Mouse (Mus musculus) regulatory T cell (primary cell): ENCODE measurements around the gene Adgrb3.

Experiments
- in situ Hi-C: fragments of 300-600 bp; cut with MboI, MseI; formaldehyde crosslinking; loops from one replicate; pipeline ENCODE4 v1.15.1; 2025; ENCODE audit warnings: high pct_unique_total_duplicates

The Adgrb3 gene

DNA sequence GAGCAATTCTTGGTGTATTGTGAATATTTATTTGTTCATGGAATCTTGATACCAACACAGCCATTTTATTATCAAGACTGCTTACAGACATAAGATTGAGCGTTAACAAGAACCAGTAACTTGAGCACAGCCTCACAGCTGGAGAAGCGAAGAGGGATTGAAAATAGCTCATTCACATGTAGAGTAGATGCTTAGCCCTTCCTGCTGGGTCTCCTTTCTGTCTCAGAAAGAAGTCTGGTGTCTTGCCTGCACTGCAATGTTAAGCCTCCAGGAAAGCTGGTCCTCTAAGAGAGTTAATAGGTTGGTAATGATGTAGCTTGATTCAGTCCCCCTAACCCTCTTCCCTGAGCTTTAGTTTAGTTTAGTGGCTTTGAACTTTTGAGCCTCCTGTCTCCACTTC lies 519.4 kb downstream of the Adgrb3 start:
- in situ Hi-C loops: no loop called here

GRCm38 (mm10) chr1:25281471-25281870 lies 548.0 kb downstream of the Adgrb3 start:
- in situ Hi-C loops: loop anchor here (5.0 kb wide), 1 partner anchor 101 kb away; no protein-coding TSS in a partner anchor

- in situ Hi-C loops: no loop called here
Observed at GRCm38 (mm10) chr1:25250562-25250961, 578.9 kb downstream of the Adgrb3 start.

DNA sequence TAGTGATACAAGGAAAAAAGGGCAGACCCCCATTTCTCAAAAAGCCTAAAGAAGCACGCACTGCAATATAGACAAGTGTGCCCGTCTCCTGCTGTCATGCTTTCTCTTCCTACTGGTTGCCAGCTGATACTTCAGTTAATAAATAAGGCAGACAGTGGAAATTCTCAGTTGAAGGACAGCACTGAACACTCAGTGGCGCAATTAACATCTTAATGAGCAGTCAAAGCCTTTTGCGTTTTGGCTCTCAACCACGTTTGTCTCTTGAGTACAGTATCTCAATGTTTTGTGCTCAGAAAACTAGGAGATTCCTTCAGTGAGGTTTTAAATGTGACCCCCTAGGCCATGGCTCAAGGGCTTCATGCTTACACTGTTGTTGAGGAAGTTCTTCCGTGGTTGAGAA lies 587.1 kb downstream of the Adgrb3 start:
- in situ Hi-C loops: no loop called here

DNA sequence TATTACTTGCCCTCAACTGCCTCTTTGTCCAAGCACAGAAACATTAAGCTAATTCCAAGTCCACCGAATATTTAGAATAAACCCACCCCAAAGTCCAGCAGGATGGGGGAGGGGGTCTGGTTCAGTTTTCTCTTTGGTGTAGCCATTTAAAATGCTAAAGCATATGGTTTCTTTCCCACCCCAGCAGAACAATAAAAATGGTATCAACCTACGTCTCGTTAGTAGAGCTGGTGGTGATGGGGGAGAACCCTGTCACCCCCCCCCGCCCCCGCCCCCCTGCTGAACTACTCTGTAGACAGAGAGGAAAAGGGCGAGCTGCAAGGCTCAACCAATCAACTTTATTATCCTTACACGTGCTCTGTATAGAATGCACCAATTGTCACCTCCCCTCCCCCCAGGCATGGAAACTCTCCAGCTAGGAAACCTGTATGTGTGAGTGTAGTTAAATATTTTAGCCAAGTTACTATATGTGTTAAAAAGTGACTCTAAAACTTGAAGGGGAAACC lies 600.2 kb downstream of the Adgrb3 start:
- in situ Hi-C loops: no loop called here

DNA sequence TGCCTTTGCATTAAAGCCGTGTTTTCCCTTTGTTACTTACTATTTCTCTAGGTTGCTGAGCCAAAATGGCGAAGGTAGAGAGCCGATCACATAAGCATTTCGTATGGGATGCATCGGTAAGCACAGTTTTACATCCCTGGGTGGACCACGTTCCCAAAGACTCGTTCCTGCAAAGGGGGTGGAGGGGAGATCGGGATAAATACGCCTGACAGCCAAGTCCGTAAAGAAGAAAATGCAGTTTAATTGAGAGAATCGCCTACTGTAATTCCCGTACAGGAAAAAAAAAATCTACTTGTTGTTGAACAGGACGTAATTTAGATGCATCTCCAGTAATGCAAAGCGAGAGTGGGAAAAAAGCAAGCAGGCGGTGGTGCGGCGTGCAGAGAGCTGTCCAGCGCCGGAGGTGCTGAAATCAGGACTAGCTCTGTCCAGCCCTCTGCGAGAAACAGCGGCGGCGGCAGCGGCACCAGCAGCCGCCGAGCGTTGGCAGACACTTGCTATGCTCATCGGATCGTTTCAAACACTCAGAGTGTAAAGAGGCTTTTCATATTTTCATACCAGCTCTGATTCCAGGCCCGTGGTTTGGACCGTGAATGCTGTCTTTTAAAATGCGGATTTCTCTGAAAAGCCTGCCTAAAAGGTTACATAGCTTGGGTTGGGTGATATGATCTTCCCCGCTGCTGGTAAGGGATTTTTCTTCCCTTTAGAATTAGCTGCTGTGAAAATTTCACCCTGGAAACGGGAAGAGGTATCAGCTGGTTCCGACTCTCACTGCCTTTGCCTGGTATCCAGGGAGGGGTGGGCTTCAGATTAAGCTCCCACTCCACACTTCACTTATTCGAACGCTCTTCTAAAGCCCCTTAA lies 600.9 kb downstream of the Adgrb3 start:
- in situ Hi-C loops: no loop called here

DNA sequence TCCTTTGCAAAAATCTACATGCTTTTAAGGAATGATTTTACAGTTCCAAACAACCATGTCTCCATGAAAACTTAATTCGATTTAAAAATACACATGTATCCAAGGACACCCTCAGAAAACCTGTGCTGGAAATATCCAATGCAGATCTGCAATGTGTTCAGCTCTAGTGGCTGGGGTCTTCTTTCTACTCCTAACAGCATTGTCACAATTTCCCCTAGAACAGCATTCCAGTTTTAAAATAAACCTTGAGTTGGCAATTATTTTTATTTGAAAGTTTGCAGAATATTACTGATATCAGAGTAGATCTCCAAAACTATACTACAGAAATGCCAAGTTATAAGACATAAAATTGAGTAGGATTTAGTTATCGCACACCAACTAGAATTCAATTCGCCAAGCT lies 601.6 kb downstream of the Adgrb3 start:
- in situ Hi-C loops: no loop called here

DNA sequence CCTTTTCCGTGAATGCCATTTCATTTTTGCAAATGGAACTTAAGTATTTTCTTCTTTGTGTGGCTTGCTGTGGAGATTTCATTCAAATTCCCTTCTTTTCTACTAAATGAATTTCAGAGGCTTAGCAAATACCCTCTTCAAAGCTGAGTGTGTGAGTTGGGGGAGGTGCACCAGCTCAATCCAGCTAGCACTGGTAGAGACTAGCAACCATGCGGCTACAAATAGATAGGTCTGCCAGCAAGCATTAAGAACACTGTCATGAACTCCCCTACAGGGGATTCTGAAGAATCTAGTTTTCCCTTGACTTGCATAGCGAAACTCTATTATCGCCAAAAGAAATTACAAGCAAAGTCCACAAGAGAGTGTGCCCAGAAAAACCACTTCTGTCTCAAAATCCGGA lies 624.9 kb downstream of the Adgrb3 start:
- in situ Hi-C loops: no loop called here

- in situ Hi-C loops: no loop called here
Observed at GRCm38 (mm10) chr1:25199392-25199791, 630.1 kb downstream of the Adgrb3 start.

DNA sequence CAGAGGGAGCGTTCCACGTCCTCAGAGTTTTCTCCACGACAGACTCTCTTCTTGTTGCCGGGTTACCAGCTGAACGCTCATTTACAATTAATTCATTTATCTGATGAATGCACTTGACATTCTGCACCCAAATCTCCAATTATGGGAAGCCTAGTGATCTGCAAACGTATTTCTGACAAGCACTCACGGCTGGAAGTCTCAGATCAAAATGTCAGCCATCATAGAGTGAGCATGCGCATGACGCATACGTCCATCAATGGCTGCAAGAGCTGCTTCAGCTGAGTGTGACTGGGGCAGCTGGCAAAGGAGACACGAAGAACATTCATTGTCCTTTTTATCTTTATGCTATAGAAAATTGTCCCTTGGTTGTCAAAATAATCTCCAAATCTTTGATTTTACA lies 637.5 kb downstream of the Adgrb3 start:
- in situ Hi-C loops: no loop called here

- in situ Hi-C loops: no loop called here
Observed at GRCm38 (mm10) chr1:25189261-25189660, 640.2 kb downstream of the Adgrb3 start.

- in situ Hi-C loops: no loop called here
Observed at GRCm38 (mm10) chr1:25185909-25186308, 643.6 kb downstream of the Adgrb3 start.

DNA sequence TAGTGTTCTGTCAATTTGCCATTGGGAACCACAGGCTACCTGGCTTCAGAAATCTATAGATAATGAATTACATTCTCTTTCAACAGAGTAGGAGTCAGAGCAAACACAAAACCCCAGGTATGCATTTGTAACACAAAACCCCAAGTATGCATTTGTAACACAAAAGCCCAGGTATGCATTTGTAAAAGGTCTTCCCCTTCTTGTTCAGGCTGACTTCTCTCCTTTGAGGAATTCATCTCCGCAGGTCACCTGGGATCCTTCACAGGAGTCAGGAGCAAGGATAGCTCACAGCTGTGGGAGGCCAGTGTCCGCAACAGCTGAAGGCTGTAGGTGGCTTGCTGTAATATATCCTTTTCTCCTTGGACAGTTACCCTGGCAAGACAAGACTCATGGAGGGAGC lies 647.6 kb downstream of the Adgrb3 start:
- in situ Hi-C loops: no loop called here

DNA sequence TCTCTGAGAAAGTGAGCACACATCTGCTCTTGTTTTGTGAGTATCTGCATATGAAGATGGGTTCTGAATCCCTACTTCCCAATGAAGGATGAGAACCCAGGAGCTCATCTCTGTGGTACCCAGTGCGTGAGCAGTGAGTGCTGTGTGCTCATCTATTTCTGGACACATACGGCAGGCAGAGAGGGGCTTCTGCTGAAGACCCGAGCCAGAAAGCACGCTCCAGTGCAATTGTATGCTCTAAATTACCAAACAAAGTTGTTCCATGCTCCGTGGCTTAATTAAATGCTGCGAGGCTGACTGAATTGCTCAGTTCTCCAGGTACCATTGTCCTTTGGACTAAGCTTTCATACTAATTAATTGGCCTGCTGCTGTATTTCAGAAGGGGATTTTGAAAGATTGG lies 648.9 kb downstream of the Adgrb3 start:
- in situ Hi-C loops: no loop called here

- in situ Hi-C loops: no loop called here
Observed at GRCm38 (mm10) chr1:25179860-25180582, 649.5 kb downstream of the Adgrb3 start.

GRCm38 (mm10) chr1:25178347-25179130 lies 651.0 kb downstream of the Adgrb3 start:
- in situ Hi-C loops: no loop called here

- in situ Hi-C loops: no loop called here
Observed at GRCm38 (mm10) chr1:25167120-25167519, 662.4 kb downstream of the Adgrb3 start.

- in situ Hi-C loops: no loop called here
Observed at GRCm38 (mm10) chr1:25166036-25166796, 663.3 kb downstream of the Adgrb3 start.

- in situ Hi-C loops: no loop called here
Observed at GRCm38 (mm10) chr1:25163561-25163960, 665.9 kb downstream of the Adgrb3 start.

GRCm38 (mm10) chr1:25146206-25146605 lies 683.3 kb downstream of the Adgrb3 start:
- in situ Hi-C loops: no loop called here

DNA sequence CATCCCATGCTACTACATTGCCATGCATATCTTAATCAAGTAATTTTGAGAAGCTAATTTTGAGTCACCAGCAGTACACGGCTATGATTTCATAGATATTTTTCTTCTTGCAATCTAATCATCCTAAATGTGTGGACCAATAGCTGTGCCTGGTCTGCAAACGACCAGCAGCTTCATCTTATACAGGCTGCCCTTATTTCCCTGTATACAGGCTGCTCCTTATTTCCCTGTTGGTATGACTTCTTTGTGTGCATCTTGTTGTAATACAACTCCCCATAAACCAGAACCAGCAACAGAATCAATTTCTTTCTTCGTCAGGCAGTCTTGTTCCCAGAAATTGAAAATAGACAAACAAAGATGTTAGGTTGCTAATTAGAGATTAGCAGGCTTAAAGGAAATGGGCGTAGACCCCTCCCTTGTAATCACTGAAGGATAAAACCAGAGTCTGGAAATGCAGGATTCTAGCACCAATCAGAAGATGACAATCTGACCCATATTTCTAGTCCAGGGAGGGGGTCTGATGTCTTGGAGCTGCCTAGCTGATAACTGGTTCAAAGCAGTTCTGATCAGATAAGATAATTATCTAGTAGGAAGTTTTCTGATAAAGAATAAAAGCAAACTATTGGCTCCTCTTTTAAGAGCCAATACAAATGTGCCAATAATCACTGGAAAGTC lies 697.2 kb downstream of the Adgrb3 start:
- in situ Hi-C loops: no loop called here
